Mouse (Mus musculus) forebrain, embryonic 11.5 days (tissue): ENCODE data around the gene Tbcd. TPM values are rescaled to one million over a fixed set of nuclear protein-coding genes. Genes with fewer than 3 reads are reported as not detected.

ENCODE experiments used
- ATAC-seq: fragments of 200-750 bp; cut with Nextera tagmentation; replicated peaks from 2 replicates; pipeline ENCODE4 v1.8.0; 2017; ENCODE audit warnings: moderate TSS enrichment; ENCODE audit not compliant: low FRiP score
- DNase-seq: peaks from one replicate; pipeline ENCODE4 v3.0.0-alpha.2; 2017; ENCODE audit warnings: low spot score
- H3K27ac ChIP-seq: fragments of 300-500 bp; sonication (generic); 2 replicates; pipeline ENCODE4 v1.5.1; 2014; ENCODE audit warnings: low read depth, low read length
- H3K27me3 ChIP-seq: fragments of 300-500 bp; sonication (generic); 2 replicates; pipeline ENCODE4 v1.6.1; 2014; ENCODE audit warnings: mild to moderate bottlenecking, low read length, mixed read lengths; ENCODE audit not compliant: control insufficient read depth, insufficient read depth
- H3K36me3 ChIP-seq: fragments of 300-500 bp; sonication (generic); 2 replicates; pipeline ENCODE4 v1.6.1; 2014; ENCODE audit warnings: mild to moderate bottlenecking, low read length, moderate library complexity, mixed read lengths; ENCODE audit not compliant: control insufficient read depth, insufficient read depth
- H3K4me1 ChIP-seq: fragments of 300-500 bp; sonication (generic); replicated peaks from 2 replicates; pipeline ENCODE4 v1.6.1; 2014; ENCODE audit warnings: low read length, mixed read lengths; ENCODE audit not compliant: control insufficient read depth, insufficient read depth
- H3K4me2 ChIP-seq: fragments of 300-500 bp; sonication (generic); 2 replicates; pipeline ENCODE4 v1.6.1; 2014; ENCODE audit warnings: low read depth, mild to moderate bottlenecking, low read length, moderate library complexity, mixed read lengths; ENCODE audit not compliant: severe bottlenecking
- H3K4me3 ChIP-seq: fragments of 300-500 bp; sonication (generic); 2 replicates; pipeline ENCODE4 v1.5.1; 2014; ENCODE audit warnings: low read depth, low read length
- H3K9ac ChIP-seq: fragments of 300-500 bp; sonication (generic); 2 replicates; pipeline ENCODE4 v1.6.1; 2014; ENCODE audit warnings: low read length
- H3K9me3 ChIP-seq: fragments of 300-500 bp; sonication (generic); 2 replicates; pipeline ENCODE4 v1.6.1; 2016; ENCODE audit warnings: low read length, mixed read lengths; ENCODE audit not compliant: control insufficient read depth
- WGBS: fragments of 180-500 bp; shearing (Covaris S2); extraction: QIAGEN DNeasy Blood & Tissue Kit; methylation state at CpG from one replicate; pipeline ENCODE4 v1.1.7; 2014; 5-methylcytosine and 5-hydroxymethylcytosine counted together
- polyA plus RNA-seq: library from polyadenylated mRNA; unstranded; fragments of >200 nt; fragmentation: Nextera tagmentation; extraction: Ambion mirVana; gene quantifications from 2 replicates; pipeline ENCODE4 v1.2.1, GENCODE M21; 2014

Gene Tbcd
- polyA plus RNA-seq, 1 experiment from 2014 or later: 54.9 TPM

DNA sequence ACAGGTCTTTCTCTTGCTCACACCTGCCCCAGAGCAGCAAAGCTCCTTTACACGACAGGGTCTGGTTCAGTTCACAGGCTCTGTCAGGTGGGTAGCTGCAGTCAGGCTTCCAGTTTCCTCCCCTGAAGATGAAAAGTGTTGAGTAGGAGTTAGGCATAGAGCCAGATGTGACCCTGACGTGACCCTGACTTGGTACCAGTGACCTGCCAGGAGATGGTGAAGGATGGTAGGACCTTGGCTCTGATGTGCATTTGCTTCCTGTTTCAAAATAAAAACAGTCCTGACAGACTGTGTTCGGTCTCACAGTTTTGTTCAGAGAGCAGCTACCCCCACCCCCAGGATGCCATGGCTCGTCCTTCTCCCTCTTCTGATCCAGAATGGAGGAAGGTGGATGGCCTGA, 90.7 kb downstream of the Tbcd start:
- Histone ChIP-seq H3K9ac (no peak overlapping the region), H3K27me3 (no peaks in the 10 kb centered on the region), H3K4me1 (no peaks in the 10 kb centered on the region), H3K4me3 (no peak overlapping the region), H3K36me3 (no peaks in the 10 kb centered on the region), H3K4me2 (no peak overlapping the region), H3K9me3 (no peaks in the 10 kb centered on the region), H3K27ac (no peak overlapping the region)
- ATAC-seq: no peak
- 80% methylated on average over 4 of the region's 4 CpGs for WGBS
- peak; percentile 47 for DNase-seq

DNA sequence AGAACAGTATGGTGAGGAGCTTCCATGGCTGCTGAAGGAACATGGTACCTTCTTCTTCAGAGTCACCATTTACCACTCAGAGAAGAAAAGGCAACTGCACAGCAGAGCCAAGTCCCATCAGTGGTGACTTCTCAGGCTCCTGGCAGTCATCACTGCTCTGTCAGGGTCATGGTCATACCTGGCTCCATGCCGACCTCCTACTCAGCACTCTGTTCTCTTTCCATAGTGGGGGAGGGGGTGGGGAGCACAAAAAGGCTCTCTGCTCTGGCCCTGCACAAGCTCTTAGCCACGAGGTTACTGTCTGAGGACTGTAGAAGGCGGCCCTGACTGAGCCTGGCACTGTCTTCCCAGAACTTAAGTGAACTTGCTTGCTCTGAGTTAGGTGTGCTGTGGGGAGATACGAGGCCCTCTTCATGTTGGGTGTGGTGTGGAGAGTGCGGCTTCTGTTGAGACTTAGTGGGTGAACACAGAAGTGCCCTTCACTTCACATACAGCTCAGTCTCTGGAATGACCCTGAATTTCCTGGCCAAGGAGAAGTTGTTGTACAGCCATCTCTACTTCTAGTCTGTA, 91.6 kb downstream of the Tbcd start:
- DNase-seq (peak; percentile 29), ATAC-seq (no peak)
- H3K4me1 ChIP-seq: no peaks in the 10 kb centered on the region
- WGBS: 85% methylated on average over 5 of the region's 5 CpGs
- no peak overlapping the region for H3K9ac ChIP-seq
- H3K27ac ChIP-seq: no peak overlapping the region
- no peak overlapping the region for H3K4me2 ChIP-seq
- no peaks in the 10 kb centered on the region for H3K27me3 ChIP-seq
- H3K36me3 ChIP-seq: no peaks in the 10 kb centered on the region
- H3K9me3 ChIP-seq: no peaks in the 10 kb centered on the region
- H3K4me3 ChIP-seq: no peak overlapping the region

GRCm38 (mm10) chr11:121543922-121544321, 92.2 kb downstream of the Tbcd start:
- Histone ChIP-seq H3K9me3 (no peaks in the 10 kb centered on the region), H3K4me2 (no peak overlapping the region), H3K27me3 (no peaks in the 10 kb centered on the region), H3K4me3 (no peak overlapping the region), H3K9ac (no peak overlapping the region), H3K4me1 (no peaks in the 10 kb centered on the region), H3K36me3 (no peaks in the 10 kb centered on the region), H3K27ac (no peak overlapping the region)
- ATAC-seq: no peak
- DNase-seq: peak; percentile 42
- 87% methylated on average over 9 of the region's 9 CpGs for WGBS

GRCm38 (mm10) chr11:121544755-121545397, 93.1 kb downstream of the Tbcd start:
- WGBS: 83% methylated on average over 7 of the region's 7 CpGs

DNA sequence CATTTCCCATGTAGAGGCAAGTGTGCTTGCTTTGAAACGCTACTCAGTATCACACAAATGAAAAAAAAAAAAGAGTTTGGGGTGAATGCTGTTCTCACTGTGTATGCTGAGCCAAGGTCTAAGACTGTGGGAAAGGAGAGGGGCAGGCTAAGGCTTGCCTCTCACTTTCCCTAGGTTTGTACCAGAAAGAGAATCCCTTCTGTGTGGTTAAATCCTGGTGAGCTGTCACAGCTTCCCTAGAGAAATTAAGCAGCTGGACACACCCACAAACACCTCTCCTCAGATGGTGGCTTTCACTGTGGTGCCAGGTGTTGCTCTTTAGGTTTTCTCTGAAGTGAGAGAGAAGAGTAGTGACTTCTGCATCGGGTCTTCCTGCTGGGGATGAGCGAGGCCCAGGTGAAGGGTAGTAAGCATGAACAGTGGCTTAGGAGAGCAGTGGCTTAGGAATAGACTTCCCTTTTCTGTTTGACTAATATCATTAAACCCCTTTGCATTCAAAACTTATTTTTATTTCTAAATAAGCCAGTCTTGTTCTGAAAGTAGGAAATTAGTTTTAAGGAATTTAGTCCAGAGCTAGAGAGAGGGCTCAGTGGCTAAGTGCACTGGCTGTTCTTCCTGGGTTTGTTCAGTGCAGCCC, 93.8 kb downstream of the Tbcd start:
- H3K4me2 ChIP-seq: no peak overlapping the region
- peaks cover 14% of the 10 kb centered on the region for H3K4me1 ChIP-seq
- H3K4me3 ChIP-seq: no peak overlapping the region
- WGBS: 92% methylated on average over 3 of the region's 3 CpGs
- H3K9ac ChIP-seq: no peak overlapping the region
- no peaks in the 10 kb centered on the region for H3K36me3 ChIP-seq
- no peaks in the 10 kb centered on the region for H3K9me3 ChIP-seq
- no peak overlapping the region for H3K27ac ChIP-seq
- H3K27me3 ChIP-seq: no peaks in the 10 kb centered on the region
- DNase-seq (no peak), ATAC-seq (no peak)

More at GRCm38 (mm10) chr11:121544755-121545397, 93.1 kb downstream of the Tbcd start:
- H3K36me3 ChIP-seq: no peaks in the 10 kb centered on the region
- H3K4me3 ChIP-seq: no peak overlapping the region
- no peak overlapping the region for H3K9ac ChIP-seq
- H3K27me3 ChIP-seq: no peaks in the 10 kb centered on the region
- peaks cover 8% of the 10 kb centered on the region for H3K4me1 ChIP-seq
- DNase-seq: peak; percentile 28
- no peak for ATAC-seq
- H3K27ac ChIP-seq: no peak overlapping the region
- H3K9me3 ChIP-seq: no peaks in the 10 kb centered on the region
- H3K4me2 ChIP-seq: no peak overlapping the region

DNA sequence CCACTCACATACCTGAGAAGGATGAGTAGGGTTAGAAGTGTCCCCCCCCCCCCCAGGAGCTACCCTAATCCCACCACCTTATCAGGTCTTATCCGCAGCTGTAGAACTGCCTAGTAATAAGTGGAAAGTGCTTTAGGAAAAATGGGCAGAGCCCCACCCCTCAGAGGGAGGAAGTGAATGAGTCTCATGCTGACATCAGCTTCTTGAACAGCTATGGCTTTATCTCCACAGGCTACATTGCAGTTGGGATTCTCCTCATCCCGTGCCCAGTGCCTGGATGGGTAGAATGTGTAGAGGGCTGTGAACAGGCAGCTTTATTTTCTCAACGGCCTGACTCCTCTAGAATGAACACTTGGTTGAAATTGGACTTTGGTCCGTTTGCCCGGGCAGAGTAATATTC, 95.5 kb downstream of the Tbcd start:
- DNase-seq: no peak
- no peak overlapping the region for H3K27ac ChIP-seq

GRCm38 (mm10) chr11:121547925-121548324, 96.2 kb downstream of the Tbcd start:
- H3K27me3 ChIP-seq: no peaks in the 10 kb centered on the region
- no peak overlapping the region for H3K27ac ChIP-seq
- no peaks in the 10 kb centered on the region for H3K36me3 ChIP-seq
- DNase-seq: no peak
- H3K9me3 ChIP-seq: no peaks in the 10 kb centered on the region
- H3K4me1 ChIP-seq: peaks cover 16% of the 10 kb centered on the region
- WGBS: 97% methylated on average over 4 of the region's 4 CpGs
- H3K9ac ChIP-seq: no peak overlapping the region
- no peak for ATAC-seq
- no peak overlapping the region for H3K4me3 ChIP-seq
- no peak overlapping the region for H3K4me2 ChIP-seq

More for the DNA sequence above, 95.5 kb downstream of the Tbcd start:
- Histone ChIP-seq H3K4me1 (peaks cover 16% of the 10 kb centered on the region), H3K4me2 (no peak overlapping the region), H3K9ac (no peak overlapping the region), H3K36me3 (no peaks in the 10 kb centered on the region), H3K4me3 (no peak overlapping the region), H3K9me3 (no peaks in the 10 kb centered on the region), H3K27me3 (no peaks in the 10 kb centered on the region)
- no peak for ATAC-seq
- WGBS: 92% methylated on average over 5 of the region's 5 CpGs

- no peaks in the 10 kb centered on the region for H3K9me3 ChIP-seq
- DNase-seq (no peak), ATAC-seq (no peak)
- H3K36me3 ChIP-seq: no peaks in the 10 kb centered on the region
- H3K27ac ChIP-seq: peak overlapping the region; percentile 55
- H3K9ac ChIP-seq: no peak overlapping the region
- no peak overlapping the region for H3K4me2 ChIP-seq
- H3K4me3 ChIP-seq: no peak overlapping the region
- H3K4me1 ChIP-seq: peaks cover 16% of the 10 kb centered on the region
- 78% methylated on average over 12 of the region's 12 CpGs for WGBS
- no peaks in the 10 kb centered on the region for H3K27me3 ChIP-seq
These were observed 97.5 kb downstream of the Tbcd start for GRCm38 (mm10) chr11:121548996-121549842.
